Mouse (Mus musculus): ENCODE measurements around the gene Ppp2r5d.

Ppp2r5d gene

GRCm38 (mm10) chr17:46704887-46705835 is at the start of gene Ppp2r5d:
Gene Ppp2r5d, minus strand, starts transcription at chr17:46705111.
- peak; percentile 92 for DNase-seq

DNA sequence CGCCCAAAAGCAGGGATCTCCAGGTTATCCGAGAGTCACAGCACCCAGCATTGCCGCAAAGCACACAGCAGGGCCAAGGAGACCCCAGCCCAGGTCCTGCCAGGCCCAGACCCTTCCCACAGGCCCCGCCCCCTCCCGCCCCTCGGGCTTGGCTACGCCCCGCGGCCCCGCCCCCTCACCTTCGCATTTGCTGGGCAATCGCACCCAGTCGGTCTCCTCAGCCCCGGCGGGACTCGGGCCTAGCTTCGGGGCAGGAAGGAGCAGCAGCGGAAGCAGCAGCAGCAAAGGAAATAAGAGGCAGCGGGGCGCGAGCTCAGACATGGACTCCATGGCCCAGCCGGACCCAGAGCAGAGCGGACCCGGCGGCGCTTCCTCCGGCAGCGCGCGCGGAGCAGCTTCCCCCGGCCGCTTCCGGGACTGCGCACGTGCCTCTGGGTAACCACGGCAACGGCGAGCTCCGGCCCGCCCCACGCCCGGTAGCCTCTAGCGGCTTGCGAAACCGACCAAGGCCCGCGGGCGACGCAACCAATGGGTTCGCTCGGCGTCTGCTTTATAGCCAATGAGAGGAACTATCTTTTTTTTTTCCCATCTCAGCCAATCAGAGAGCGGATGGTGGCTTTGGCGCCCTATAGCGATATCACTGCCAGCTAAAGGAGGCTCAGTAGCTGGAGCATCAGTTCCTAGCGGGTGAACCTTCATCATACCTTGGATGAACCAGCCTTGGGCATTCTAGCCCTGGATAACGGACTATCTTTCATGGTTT is 47.1 kb upstream of the Ppp2r5d start, which contains the start of gene Cnpy3:
Cnpy3 (minus strand) TSS at position 421 of the 763 bp plus-strand sequence.
- peak; percentile 99 for DNase-seq

DNA sequence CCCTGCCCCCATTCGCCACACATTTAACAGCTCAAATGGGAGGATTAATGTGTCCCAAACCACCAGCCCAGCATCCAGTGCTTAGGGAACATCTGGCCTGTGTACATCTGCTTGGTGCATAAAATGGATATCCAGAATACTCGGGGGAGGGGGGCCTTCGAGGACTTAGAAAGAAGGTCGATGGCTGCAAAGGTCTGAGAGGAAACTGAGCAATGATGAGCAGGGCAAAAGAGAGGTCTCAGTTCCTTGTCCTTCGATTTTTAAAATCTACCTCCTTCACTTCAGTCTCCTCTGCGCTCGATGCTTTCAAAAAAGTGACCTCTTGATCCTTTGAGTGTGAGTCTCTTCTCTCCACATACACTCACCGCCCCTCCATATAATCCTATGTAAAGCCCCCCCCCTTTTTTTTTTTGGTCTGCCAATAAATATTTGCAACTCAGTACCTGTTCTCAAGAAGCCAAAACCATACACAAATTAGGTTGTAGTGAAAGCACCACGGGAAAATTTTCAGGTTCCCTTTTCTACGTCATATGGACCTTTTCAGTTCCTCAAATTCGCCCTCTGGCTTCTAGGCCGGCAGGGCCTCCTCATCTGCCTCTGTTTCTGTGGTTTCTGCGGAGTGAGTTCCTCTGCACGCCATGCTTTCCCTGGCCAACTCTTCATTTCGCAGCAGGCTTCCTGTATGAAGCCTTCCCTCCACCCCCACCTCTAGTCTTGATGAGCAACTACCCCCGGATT is 46.3 kb upstream of the Ppp2r5d start:
- no peak for DNase-seq

- no peak for DNase-seq
Measured at GRCm38 (mm10) chr17:46750580-46750979, 45.7 kb upstream of the Ppp2r5d start.

DNA sequence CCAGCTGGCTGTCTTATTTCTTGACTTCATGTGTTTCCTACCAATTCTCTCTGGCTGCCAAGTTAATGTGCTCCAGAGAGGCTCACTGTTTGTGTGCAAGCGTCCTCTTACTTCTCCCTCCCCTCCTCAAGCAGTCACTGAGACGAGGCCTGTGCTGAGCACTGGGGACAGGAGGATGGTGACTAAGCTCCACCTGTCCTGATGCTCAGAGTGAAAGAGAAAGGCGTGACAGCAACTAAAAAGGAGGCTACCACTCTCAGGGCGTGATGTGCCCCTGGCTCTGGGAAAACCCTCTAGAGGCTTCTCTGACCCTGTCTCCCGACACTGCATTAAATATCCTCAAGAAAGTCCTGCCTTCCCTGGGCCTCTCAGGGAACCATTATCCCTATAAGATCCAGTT is 44.4 kb upstream of the Ppp2r5d start:
- no peak for DNase-seq

GRCm38 (mm10) chr17:46747806-46748205 is 42.9 kb upstream of the Ppp2r5d start:
- no peak for DNase-seq

- DNase-seq, result no peak
Measured at GRCm38 (mm10) chr17:46747234-46747633, 42.3 kb upstream of the Ppp2r5d start.

DNA sequence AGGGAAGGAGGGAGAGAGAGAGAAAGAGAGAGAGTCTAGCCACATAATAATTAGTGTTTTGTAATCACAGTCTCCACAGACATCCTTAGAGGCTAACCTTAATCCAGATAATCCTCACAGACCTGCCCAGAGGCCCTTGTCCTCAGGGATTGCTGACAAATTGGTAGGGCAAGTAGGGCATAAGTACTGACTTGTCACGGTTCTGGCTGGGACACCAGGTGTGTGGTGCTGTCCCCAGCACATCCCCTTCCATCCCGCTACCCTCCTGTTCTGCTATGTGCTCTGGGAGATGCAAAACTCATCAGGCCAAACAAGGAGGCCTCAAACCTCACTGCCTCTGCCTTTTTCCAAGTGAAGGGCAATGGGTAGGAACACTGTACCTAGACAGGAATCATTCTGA is 40.6 kb upstream of the Ppp2r5d start:
- DNase-seq, result no peak

DNA sequence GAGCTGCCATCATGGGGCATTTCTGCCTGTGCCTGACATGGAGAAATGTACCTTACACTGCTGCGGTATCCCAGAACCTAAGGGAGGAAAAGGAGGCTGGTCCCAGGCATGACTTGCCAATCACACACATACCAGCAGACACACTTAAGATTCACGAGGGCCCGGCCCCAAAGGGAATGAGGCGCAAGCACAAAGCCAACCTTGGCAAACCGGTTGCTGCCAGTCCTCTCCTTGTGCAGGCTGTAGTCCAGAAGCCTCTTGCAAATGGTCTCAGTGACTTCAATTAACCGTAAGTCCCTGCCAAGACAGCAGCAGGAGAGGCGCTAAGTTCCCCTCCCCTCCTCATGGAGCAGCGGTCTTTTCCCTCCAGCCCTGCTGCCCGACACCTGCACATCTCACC is 38.1 kb upstream of the Ppp2r5d start:
- DNase-seq, result no peak

DNA sequence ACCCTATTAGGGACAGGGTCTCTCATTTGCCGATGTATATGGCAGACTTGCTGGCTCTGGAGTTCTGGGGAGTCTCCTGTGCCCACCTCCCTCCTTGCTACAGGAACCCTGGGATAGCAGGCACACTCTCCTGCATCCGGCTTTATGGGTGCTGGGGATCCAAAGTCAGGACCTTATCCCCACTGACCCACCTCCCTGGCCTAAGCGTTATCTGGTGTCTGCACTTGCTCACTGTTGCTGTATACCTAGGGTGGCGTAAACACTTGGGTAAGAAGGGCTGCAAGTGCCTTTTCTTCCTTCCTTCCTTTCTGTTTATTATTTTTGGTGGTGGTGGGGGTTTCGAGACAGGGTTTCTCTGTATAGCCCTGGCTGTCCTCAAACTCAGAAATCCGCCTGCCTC is 36.4 kb upstream of the Ppp2r5d start:
- no peak for DNase-seq

DNA sequence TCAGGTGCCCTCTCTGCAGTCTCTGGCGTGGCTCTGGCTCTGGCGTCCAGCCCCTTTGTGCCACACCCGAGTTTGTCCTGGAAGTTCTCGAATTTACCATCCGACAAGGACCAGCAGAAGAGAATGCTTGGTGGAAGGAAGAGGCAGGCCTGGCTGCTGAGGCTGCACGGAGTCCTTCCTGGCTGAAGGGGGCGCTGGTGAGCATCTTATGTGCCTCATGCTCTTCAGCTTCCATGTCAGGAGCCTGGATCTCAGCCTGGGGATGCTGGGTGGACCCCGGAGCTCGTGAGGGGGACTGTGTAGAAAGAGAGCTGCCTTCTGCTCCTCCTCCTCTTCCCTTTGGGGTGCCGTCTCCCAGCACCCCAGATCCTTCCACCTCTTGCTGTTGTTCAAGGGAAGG is 31.2 kb upstream of the Ppp2r5d start:
- DNase-seq, result peak; percentile 44

GRCm38 (mm10) chr17:46735287-46735686 is 30.4 kb upstream of the Ppp2r5d start:
- no peak for DNase-seq

DNA sequence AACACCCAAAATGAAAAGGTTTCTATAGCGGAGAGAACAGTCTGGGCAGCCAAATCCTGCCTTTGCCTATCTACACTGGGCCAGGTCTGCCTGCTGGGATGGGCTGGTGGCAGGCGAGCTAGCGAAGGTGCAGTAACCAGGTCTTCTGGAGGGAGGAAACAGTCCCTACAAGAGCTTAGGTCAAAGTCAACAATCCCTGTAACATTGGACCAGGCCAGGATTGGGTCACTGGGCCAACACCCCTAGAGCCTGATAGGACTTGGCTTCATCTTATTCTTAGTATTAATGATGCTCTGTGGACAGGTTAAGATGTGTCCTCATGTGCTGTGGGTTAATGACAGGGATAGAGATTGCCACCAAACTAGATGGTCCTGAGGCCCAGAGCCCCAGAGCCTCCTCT is 29.1 kb upstream of the Ppp2r5d start:
- no peak for DNase-seq

GRCm38 (mm10) chr17:46728904-46729318 is 24.0 kb upstream of the Ppp2r5d start, which contains the start of gene Gnmt:
Gene Gnmt, minus strand, starts transcription at chr17:46729168.
- DNase-seq, result no peak

GRCm38 (mm10) chr17:46728496-46728895 is 23.6 kb upstream of the Ppp2r5d start:
- DNase-seq, result no peak

DNA sequence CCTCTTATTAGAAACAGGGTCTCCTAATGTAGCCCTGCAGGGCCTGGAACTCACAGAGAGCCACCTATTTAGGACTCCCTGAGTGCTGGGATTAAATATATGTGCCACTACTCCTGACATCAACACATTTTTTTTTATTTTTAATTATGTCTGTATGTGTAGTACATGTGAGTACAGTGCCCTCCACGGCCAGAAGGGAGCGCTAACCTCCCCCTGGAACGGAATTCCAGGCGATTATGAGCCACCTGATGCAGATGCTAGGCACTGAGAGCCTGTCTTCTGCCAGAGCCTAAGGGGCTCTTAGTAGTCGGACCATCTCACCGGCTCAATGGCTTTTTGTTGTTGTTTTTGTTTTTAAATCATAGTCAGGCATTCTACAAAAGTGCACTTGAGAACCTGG is 23.1 kb upstream of the Ppp2r5d start:
- peak; percentile 42 for DNase-seq

DNA sequence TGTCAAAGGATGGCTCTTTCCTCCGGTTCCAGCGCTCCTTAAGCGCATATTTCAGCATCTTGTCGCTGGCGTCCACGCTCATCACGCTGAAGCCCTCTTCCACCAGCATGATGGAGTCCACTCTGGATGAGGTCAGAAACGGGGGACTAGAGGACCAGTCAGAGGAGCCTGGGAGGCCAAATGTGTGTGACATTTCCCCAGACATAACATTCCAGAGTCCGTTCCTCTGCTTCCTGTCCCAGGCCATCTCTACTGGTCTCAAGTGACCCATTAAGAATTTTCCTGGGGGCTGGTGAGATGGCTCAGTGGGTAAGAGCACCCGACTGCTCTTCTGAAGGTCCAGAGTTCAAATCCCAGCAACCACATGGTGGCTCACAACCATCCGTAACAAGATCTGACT is 22.4 kb upstream of the Ppp2r5d start:
- no peak for DNase-seq

GRCm38 (mm10) chr17:46725731-46726645 is 21.1 kb upstream of the Ppp2r5d start:
- DNase-seq, result no peak

DNA sequence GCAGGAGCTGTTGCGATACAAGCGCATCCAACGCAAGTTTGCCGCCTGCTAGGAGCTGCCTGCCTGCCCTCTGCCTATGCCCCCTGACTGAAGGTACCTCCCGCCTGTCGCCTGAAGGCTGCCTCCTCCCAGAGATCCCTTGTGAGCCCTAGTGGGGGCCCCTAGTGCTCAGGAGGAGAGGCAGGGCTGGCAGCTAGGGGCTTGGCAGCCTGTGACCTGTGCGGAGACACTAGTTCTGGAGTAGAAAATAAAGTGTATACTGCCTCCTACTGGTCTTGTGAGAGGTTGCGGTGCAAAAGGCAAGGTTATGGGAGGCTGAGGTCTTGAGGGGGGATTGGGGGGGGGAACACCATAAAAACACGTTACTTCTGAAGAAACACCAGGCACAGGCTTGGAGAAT is 20.4 kb upstream of the Ppp2r5d start:
- no peak for DNase-seq

DNA sequence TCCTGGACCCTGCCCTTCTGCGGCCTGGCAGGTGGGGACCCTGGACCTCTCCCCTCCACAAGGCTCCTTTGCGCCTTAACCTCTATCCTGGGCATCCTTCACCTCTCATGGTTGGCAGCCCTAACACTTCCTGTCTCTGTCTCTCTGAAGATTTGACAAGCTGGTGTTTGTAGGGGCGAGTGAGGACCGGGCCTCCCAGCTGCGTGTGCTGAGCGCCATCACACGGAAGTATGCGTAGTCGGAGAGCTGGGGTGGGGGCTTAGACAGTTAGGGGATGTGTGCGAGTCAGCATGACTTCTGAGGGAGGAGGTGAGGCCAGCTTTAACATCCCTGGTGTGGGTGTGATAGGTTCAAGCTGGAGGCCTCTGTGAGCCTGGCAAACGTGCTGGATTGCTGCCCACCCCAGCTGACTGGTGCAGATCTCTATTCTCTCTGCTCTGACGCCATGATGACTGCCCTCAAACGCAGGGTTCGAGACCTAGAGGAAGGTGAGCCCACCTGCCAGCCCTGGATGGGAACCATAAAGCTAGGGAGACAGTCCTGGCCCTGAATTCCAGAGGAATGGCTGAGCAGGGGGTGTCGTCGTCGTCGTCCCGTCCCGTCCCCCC is 19.7 kb upstream of the Ppp2r5d start:
- DNase-seq, result no peak

DNA sequence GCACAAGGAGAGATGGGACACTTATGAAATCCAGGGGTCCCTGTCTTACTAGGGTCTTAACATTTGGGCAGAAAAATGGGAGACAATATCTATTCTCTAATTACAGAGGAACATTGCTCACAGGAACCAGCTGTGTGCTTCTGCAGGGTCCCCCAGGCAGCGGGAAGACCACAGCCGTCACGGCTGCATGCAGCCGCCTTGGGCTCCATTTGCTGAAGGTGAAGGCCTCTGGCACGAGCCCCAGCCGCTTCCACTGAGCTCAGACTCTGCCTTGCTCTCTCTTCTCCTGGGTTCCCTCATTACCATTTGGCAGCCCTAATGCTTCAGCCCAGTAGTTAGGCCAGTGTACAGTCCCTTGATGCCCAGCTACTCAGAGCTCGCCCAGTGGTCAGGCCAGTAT is 16.2 kb upstream of the Ppp2r5d start:
- no peak for DNase-seq

Measured in right cerebral cortex, postnatal 14 days (tissue).